Mouse (Mus musculus) heart, postnatal 10 days (tissue): ENCODE measurements at regions not wholly inside any gene's neighbourhood (a gene's known extent, or its start where the extent isn't known, plus 50 kb on each side); places are given as distances from the start of the nearest gene placed in this dataset.
A peak's percentile ranks its signal among the peaks of the same experiment; 100 is the strongest.

Experiments
- DNase-seq, 2 experiments: peaks; one replicate each; pipeline ENCODE4 v3.0.0; 2021
- intact Hi-C: fragments of 180-260 bp; cut with DNase I; formaldehyde crosslinking; loops from one replicate; pipeline ENCODE4 v1.15.1; 2025

- peak; percentile 62 for DNase-seq
- intact Hi-C loops: loop anchor here (5.0 kb wide), 1 partner anchor 190 kb away; no protein-coding TSS in a partner anchor
Observed at GRCm38 (mm10) chr13:28607551-28608114, 345.9 kb downstream of the Sox4 start.

GRCm38 (mm10) chr13:28606651-28607050 lies 346.9 kb downstream of the Sox4 start:
- DNase-seq: no peak
- intact Hi-C loops: loop anchor here (5.0 kb wide), 1 partner anchor 189 kb away; no protein-coding TSS in a partner anchor

GRCm38 (mm10) chr13:28605833-28606232 lies 347.7 kb downstream of the Sox4 start:
- no peak for DNase-seq
- intact Hi-C loops: loop anchor here (5.0 kb wide), 1 partner anchor 189 kb away; no protein-coding TSS in a partner anchor

GRCm38 (mm10) chr13:28604016-28604415 lies 346.7 kb downstream of the Gm11361 start:
- intact Hi-C loops: no loop called here
- DNase-seq: peak; percentile 58 to 62

GRCm38 (mm10) chr13:28600792-28601191 lies 343.5 kb downstream of the Gm11361 start:
- no peak for DNase-seq
- intact Hi-C loops: no loop called here

GRCm38 (mm10) chr13:28596367-28596766 lies 339.0 kb downstream of the Gm11361 start:
- DNase-seq: no peak
- intact Hi-C loops: no loop called here

- no peak for DNase-seq
- intact Hi-C loops: no loop called here
Observed at GRCm38 (mm10) chr13:28592176-28592575, 334.8 kb downstream of the Gm11361 start.

- DNase-seq: no peak
- intact Hi-C loops: no loop called here
Observed at GRCm38 (mm10) chr13:28587977-28588376, 330.6 kb downstream of the Gm11361 start.

GRCm38 (mm10) chr13:28586693-28587092 lies 329.4 kb downstream of the Gm11361 start:
- DNase-seq: no peak
- intact Hi-C loops: no loop called here

GRCm38 (mm10) chr13:28586140-28586539 lies 328.8 kb downstream of the Gm11361 start:
- no peak for DNase-seq

GRCm38 (mm10) chr13:28583617-28584016 lies 326.3 kb downstream of the Gm11361 start:
- intact Hi-C loops: no loop called here
- no peak for DNase-seq

More at GRCm38 (mm10) chr13:28586140-28586539, 328.8 kb downstream of the Gm11361 start:
- intact Hi-C loops: no loop called here

GRCm38 (mm10) chr13:28575202-28575851 lies 318.0 kb downstream of the Gm11361 start:
- intact Hi-C loops: no loop called here
- DNase-seq: no peak

- intact Hi-C loops: no loop called here
- no peak for DNase-seq
Observed at GRCm38 (mm10) chr13:28573364-28573763, 316.0 kb downstream of the Gm11361 start.

GRCm38 (mm10) chr13:28572448-28572847 lies 315.1 kb downstream of the Gm11361 start:
- intact Hi-C loops: no loop called here
- no peak for DNase-seq

- DNase-seq: no peak
- intact Hi-C loops: no loop called here
Observed at GRCm38 (mm10) chr13:28571716-28572115, 314.4 kb downstream of the Gm11361 start.

GRCm38 (mm10) chr13:28563585-28563984 lies 306.3 kb downstream of the Gm11361 start:
- intact Hi-C loops: no loop called here
- DNase-seq: no peak

GRCm38 (mm10) chr13:28560081-28560480 lies 302.8 kb downstream of the Gm11361 start:
- DNase-seq: no peak
- intact Hi-C loops: no loop called here

GRCm38 (mm10) chr13:28557032-28557570 lies 299.8 kb downstream of the Gm11361 start:
- intact Hi-C loops: no loop called here
- DNase-seq: no peak

- intact Hi-C loops: no loop called here
- DNase-seq: no peak
Observed at GRCm38 (mm10) chr13:28556385-28556938, 299.1 kb downstream of the Gm11361 start.

- intact Hi-C loops: no loop called here
Observed at GRCm38 (mm10) chr13:28554143-28554830, 297.0 kb downstream of the Gm11361 start.

More at GRCm38 (mm10) chr13:28554143-28554830, 297.0 kb downstream of the Gm11361 start:
- DNase-seq: no peak
